Mouse (Mus musculus) ovary, adult 18-20 months (tissue): ENCODE results near the gene Resp18.
A peak's percentile ranks its signal among the peaks of the same experiment; 100 is the strongest.

Source experiments
- DNase-seq: peaks from one replicate; pipeline ENCODE4 v3.0.0; 2022; ENCODE audit warnings: low spot score, mixed read lengths

Resp18 gene

GRCm38 (mm10) chr1:75278228-75278627 is at the start of gene Resp18:
Resp18 (minus strand) TSS chr1:75278415.
- no peak for DNase-seq

DNA sequence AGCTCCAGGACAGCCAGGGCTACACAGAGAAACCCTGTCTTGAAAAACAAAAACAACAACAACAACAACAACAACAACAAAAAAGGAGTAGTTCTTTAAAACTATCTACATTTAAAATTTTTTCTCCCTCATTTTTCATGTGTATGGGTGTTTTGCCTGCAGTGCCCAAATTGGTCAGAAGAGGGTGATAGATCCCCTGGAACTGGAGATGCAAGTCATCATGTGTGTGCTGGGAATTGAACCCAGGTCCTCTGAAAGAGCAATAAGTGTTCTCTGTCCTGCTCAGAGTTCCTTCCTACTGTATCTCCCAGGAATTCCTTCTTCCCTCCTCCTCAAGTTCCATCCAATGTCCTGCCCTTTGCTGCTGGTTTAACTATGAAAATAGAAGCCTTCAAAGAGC is 49.2 kb upstream of the Resp18 start:
- DNase-seq: no peak

GRCm38 (mm10) chr1:75319166-75319565 is 41.0 kb upstream of the Resp18 start:
- DNase-seq: no peak

- no peak for DNase-seq
Measured at GRCm38 (mm10) chr1:75318736-75319135, 40.5 kb upstream of the Resp18 start.

GRCm38 (mm10) chr1:75318301-75318700 is 40.1 kb upstream of the Resp18 start:
- DNase-seq: no peak

DNA sequence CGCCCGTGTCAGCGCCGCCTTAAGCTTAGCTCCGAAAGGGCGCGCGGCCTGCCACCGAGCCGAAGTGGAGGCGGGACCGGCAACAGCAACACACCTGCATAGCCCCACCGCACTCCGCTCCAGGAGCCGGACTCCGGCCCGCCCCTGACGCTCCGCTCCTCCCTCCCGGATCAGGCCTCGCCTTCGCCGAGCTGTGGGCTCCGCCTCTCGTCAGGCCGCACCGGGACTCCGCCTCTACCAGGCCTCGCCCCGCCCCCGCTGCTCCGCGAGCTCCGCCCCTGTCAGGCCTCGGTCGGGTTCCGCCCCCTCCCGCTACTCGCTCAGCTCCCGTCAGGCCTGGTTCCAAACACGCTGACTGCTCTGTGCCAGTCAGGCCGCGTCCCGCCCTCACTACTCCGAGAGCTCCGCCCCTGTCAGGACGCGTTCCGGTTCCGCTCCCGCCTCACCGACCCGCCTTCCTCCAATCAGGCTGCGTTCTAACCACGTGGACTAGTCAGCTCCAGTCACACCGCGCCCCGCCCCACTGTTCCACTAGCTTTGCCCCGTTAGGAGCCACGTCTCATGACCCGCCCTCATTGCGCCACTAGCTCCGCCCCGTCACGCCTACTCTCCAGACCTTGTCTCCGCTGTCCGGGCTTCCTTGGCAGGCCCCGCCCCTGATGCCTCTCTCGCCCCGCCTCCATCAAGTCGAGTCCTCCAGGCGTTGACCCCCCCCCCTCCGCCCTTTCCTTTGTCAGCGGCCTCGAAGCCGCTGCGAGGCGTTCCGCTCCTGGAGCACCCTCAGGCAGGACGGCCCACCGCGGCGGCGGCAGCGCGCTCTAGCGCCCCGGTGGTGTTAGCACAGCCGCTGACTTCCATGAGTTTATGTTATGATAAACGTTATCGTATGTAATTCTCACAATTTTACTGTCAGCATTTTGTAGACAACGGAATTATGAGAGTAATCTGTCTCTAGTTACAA is 39.3 kb upstream of the Resp18 start, which contains the start of gene Dnpep:
Gene Dnpep (minus strand): TSS at position 750 of the 961 bp plus-strand sequence.
- peak; percentile 100 for DNase-seq

DNA sequence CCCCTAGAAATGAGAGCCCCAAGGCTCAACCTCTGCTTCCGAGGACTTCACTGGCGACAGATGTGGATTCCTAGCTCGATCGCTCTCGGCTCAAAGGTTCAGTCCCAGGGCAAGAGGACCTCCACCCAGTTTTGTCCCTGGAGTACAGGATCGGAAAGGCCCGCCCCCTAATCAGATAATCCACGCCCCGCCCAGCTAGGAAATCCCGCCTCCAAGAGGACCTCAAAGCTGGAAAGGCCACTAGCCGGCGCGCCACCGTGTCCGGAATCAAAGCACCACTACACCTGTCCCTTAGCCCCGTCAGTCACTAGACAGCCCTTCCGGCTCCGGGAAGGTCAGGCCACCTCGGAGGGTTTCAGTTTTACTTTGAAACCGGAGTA is 38.6 kb upstream of the Resp18 start:
- DNase-seq: peak; percentile 80

DNA sequence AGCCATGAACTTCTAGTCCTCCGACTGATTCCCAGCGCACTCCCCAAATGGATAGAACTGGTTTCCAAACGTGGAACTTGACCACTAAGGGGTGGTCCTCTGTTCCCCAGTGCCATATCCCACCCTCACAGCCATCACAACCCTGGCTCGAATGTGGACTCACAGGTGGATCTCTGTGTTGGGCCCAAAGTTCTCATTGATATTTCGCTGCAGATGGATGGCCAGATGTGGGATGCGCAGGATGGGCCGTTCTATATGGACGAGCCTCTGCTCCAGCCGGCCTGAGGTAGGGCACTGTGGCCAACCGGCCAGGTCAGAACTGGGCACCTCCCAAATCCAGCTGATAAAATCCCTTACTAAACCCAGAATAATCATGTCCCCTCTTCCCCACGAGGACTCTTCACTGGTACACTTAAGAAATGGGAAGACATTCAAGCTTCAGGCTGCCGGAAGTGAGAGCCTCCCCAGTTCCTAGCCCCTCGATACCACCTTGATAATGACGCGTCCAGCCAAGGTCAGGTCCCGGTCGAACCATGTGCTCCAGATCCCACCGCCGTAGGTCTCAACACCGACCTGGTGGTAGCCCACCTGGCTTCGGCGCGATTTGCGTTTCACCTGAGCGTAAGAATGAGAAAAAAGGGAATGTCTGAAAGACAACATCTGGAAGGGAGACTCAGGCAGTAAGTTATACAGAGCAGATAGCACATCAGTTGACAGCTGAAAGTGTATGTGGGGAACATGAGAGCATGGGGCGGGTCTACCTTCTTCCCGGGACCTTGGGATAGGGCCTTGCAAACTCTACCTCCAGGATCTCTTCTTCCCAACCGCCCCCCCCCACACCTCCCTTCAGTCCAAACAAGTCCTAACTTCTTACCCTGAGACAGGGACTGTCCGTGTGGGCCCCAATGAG is 37.5 kb upstream of the Resp18 start:
- DNase-seq: no peak

GRCm38 (mm10) chr1:75315011-75315410 is 36.8 kb upstream of the Resp18 start:
- DNase-seq: no peak

GRCm38 (mm10) chr1:75311694-75312093 is 33.5 kb upstream of the Resp18 start:
- no peak for DNase-seq

DNA sequence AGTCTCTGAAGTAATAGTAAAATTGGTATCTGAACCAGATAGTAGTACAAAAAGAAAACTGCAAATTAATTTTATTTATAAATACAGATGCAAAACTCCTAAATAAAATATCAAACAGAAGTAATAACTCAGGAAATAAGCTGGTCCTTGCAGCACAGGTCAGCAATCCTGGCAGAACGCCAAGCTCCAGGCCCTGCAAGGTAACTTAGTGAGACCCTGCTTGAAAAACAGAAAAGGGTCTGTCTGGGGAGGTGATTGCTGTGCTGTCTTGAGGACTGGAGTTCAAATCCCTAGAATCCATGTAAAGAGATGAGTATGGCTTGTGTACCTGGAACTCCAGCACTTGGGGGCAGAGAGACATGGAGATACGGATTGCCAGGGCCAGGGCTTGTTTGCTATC is 26.4 kb upstream of the Resp18 start:
- DNase-seq: no peak

GRCm38 (mm10) chr1:75294294-75294693 is 16.1 kb upstream of the Resp18 start:
- no peak for DNase-seq

GRCm38 (mm10) chr1:75293331-75293701 is 15.1 kb upstream of the Resp18 start:
- DNase-seq: no peak

DNA sequence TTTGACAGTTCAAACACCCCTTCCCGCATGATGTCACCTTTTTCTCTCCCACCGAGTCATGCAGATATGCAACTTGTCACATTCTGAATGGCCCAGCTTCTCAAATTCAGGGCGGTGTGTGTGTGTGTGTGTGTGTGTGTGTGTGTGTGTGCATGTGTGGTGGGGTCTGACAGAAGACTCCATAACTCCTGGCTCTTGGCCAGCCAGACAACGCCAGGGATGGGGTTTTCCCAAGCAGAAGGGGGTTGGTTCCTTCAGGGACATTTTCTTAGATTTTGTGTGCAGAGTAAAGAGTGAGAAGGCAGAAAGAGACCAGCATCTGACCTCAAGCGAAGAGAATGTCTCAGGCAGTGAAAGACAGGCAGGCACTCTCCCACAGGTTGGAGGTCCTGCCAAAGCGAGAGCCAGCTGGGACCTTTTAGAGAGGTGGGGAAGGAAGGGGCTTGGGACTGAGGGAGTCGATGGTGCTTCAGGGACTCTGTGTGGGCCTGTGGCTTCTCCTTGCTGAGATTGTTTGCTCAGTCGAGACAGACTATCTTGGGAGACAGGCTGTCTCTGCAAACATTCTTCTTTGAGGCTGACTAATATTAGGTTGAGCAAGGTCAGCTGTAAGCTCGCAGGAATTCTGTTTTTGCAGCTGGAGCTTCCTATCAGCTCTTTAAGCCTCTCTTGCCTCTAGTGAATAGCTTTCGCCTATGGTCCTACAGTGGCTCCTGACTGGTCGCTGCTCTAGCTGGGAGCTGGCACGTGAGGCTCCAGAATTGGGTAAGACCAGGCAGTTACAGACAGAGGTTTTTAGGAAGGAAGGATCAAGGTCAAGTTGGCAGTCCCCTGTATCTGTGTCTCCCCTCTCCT is 14.5 kb upstream of the Resp18 start:
- DNase-seq: no peak

DNA sequence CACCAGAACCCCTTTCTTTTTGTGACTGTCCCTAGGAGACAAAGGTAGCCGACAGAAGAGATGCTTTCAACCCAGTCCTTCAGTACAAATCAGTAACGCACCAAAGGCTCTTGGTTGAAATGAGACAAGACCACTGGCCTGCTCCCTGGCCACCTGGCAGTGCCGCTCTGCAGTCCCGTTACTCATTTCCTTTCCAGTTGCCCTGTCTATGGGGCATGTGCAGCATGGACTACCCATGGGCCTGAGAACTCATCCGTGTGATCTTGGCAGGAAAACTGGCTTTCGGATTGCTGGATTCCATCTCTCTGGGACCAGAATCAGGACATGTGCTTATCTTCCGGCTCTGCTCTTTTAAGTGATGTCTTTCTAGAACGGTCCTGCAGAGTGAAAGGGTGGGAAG is 13.1 kb upstream of the Resp18 start:
- DNase-seq: no peak

GRCm38 (mm10) chr1:75290582-75290981 is 12.4 kb upstream of the Resp18 start:
- no peak for DNase-seq

DNA sequence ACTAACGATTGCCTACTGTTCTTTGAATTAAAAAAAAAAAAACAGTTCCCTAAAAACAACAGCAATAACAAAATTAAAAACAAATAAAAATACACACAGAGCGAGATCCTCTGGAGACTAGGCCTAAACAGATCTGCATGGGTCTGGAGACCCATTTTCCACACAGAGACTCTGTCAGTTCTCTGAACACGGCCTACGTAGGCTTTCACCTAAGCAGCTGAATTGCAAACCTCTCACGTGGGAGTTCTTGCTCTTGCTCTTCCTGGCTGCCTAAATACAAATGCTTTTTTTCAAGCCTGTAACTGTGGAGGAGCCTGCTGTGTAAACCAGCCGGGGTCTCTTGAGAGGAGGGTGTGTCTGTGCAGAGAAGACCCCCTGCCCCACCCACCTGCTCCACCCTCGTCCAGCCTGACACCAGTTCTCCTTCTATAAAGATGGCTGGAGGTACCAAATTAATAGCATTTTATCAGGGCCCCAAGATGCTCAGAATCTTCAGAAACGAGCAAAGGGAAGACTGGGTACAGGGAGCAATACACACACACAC is 11.7 kb upstream of the Resp18 start:
- no peak for DNase-seq

- no peak for DNase-seq
Measured at GRCm38 (mm10) chr1:75289376-75289775, 11.2 kb upstream of the Resp18 start.

DNA sequence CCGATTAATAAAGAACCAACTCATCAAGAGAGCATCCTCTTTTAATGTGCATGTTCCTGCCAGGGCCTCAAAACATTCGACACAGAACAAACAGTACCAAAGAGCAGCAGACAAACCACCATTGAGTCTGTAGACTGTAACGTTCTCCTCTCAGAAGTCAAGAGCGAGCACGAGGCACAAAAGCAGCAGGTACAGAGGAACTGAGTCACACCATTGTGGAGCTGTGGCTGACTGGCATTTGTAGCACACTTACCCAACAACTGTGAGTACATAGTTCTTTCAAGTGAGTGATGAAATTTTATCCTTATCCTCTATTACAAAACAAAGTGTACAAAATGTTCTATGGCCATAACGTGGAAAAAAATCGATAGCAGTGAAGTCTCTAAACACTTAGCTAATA is 6.7 kb upstream of the Resp18 start:
- DNase-seq: no peak

DNA sequence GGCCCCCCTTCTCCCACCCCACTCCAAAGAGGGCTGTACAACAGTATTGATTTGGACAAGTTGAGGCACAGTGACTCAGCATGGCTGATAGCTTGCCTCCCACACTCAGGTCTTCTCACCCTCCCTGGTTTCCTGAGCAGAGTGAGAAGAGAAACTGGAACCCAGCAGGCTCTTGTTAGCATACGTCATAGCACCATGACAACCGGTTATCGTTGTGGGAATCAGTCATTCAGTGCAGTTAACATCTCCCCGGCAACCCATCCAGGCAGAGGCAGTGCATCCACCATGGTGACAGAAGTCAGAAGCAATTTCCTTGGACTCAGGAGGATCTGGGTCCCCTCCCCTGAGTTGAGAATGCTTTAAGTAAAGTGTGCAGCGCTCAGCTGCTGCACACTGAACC is 4.8 kb upstream of the Resp18 start:
- no peak for DNase-seq
